Mouse (Mus musculus) MEL (cell line): ENCODE measurements around the gene Leng8. TPM values are rescaled to one million over a fixed set of nuclear protein-coding genes. Genes with fewer than 3 reads are reported as not detected.
A peak's percentile ranks its signal among the peaks of the same experiment; 100 is the strongest.

Experiments used
- DNase-seq: peaks from one replicate; pipeline ENCODE4 v3.0.0; 2011; ENCODE audit warnings: low read depth, low spot score
- H3K27ac ChIP-seq: 2 replicates; pipeline ENCODE4 v1.5.1; 2012; ENCODE audit warnings: low read depth, mild to moderate bottlenecking, control low read depth, low read length, moderate library complexity; ENCODE audit not compliant: control insufficient read depth
- H3K27me3 ChIP-seq, 2 experiments: fragments of 150-350 bp in 1 of 2; sonication (generic) in 1 of 2; 2 replicates each; pipeline ENCODE4 v1.6.1; 2012; ENCODE audit warnings: low read length in 2 of 2, mild to moderate bottlenecking in 2 of 2, improper control_type of control experiment in 1 of 2, moderate library complexity in 1 of 2; ENCODE audit not compliant: insufficient read depth in 2 of 2, control insufficient read depth in 1 of 2
- H3K36me3 ChIP-seq, 2 experiments: 2 replicates each; pipeline ENCODE4 v1.6.1; 2012 to 2014; ENCODE audit warnings: low read length in 2 of 2, improper control_type of control experiment in 1 of 2, inconsistent platforms in 1 of 2, mild to moderate bottlenecking in 1 of 2; ENCODE audit not compliant: insufficient read depth in 2 of 2, control insufficient read depth in 1 of 2
- H3K4me1 ChIP-seq, 2 experiments: fragments of 150-350 bp in 1 of 2; sonication (generic) in 1 of 2; 2 replicates each; pipeline ENCODE4 v1.6.1; 2012; ENCODE audit warnings: low read length in 2 of 2, improper control_type of control experiment in 1 of 2, mild to moderate bottlenecking in 1 of 2; ENCODE audit not compliant: insufficient read depth in 2 of 2, control insufficient read depth in 1 of 2
- H3K4me3 ChIP-seq, 2 experiments: fragments of 150-350 bp in 1 of 2; sonication (generic) in 1 of 2; 2 replicates each; pipeline ENCODE4 v1.5.1; 2012; ENCODE audit warnings: low read depth in 2 of 2, low read length in 2 of 2, mild to moderate bottlenecking in 2 of 2, moderate library complexity in 2 of 2, control low read depth in 1 of 2, improper control_type of control experiment in 1 of 2; ENCODE audit not compliant: control insufficient read depth in 1 of 2, insufficient read depth in 1 of 2
- H3K79me2 ChIP-seq: 2 replicates; pipeline ENCODE4 v1.6.1; 2012; ENCODE audit warnings: mild to moderate bottlenecking, low read length, moderate library complexity; ENCODE audit not compliant: control insufficient read depth, poor library complexity, insufficient read depth
- H3K9ac ChIP-seq: 2 replicates; pipeline ENCODE4 v1.6.1; 2012; ENCODE audit warnings: low read depth, mild to moderate bottlenecking, control low read depth, low read length, moderate library complexity; ENCODE audit not compliant: control insufficient read depth, poor library complexity, severe bottlenecking
- H3K9me3 ChIP-seq: fragments of 150-350 bp; sonication (generic); replicated peaks from 2 replicates; pipeline ENCODE4 v1.6.1; 2012; ENCODE audit warnings: mild to moderate bottlenecking, low read length, improper control_type of control experiment, moderate library complexity; ENCODE audit not compliant: insufficient read depth
- CHD1 ChIP-seq: IDR thresholded peaks from 2 replicates; pipeline ENCODE4 v1.6.1; 2012; ENCODE audit warnings: low read depth, mild to moderate bottlenecking, inconsistent platforms, low read length, improper control_type of control experiment
- CHD2 ChIP-seq: IDR thresholded peaks from 2 replicates; pipeline ENCODE4 v1.6.1; 2011; ENCODE audit warnings: low read length, improper control_type of control experiment
- ELF1 ChIP-seq: IDR thresholded peaks from 2 replicates; pipeline ENCODE4 v1.6.1; 2014; ENCODE audit warnings: low read depth, mild to moderate bottlenecking, inconsistent platforms, low read length, improper control_type of control experiment, moderate library complexity
- KAT2A ChIP-seq: conservative IDR thresholded peaks from 2 replicates; pipeline ENCODE4 v1.6.1; 2012; ENCODE audit warnings: low read depth, low read length, improper control_type of control experiment, inconsistent platforms
- MAX ChIP-seq: IDR thresholded peaks from 2 replicates; pipeline ENCODE4 v1.6.1; 2011; ENCODE audit warnings: low read length, improper control_type of control experiment
- MEF2A ChIP-seq: IDR thresholded peaks from 2 replicates; pipeline ENCODE4 v1.6.1; 2014; ENCODE audit warnings: low read depth, mild to moderate bottlenecking, inconsistent platforms, low read length, improper control_type of control experiment; ENCODE audit not compliant: poor library complexity, insufficient replicate concordance, severe bottlenecking; ENCODE audit errors: extremely low read depth
- MYB ChIP-seq: IDR thresholded peaks from 2 replicates; pipeline ENCODE4 v1.6.1; 2011; ENCODE audit warnings: mild to moderate bottlenecking, low read depth, low read length, improper control_type of control experiment
- NELFE ChIP-seq: IDR thresholded peaks from 2 replicates; pipeline ENCODE4 v1.6.1; 2011; ENCODE audit warnings: low read depth, low read length, improper control_type of control experiment
- POLR2A ChIP-seq, 2 experiments: IDR thresholded peaks; 2 replicates each; pipeline ENCODE4 v1.6.1; 2011 to 2012; ENCODE audit warnings: low read length in 2 of 2, mild to moderate bottlenecking in 2 of 2, control low read depth in 1 of 2, improper control_type of control experiment in 1 of 2, low read depth in 1 of 2, moderate library complexity in 1 of 2; ENCODE audit not compliant: control insufficient read depth in 1 of 2, insufficient read depth in 1 of 2, poor library complexity in 1 of 2
- RAD21 ChIP-seq: IDR thresholded peaks from 2 replicates; pipeline ENCODE4 v1.6.1; 2011; ENCODE audit warnings: mild to moderate bottlenecking, low read depth, low read length, improper control_type of control experiment
- RCOR1 ChIP-seq: IDR thresholded peaks from 2 replicates; pipeline ENCODE4 v1.6.1; 2012; ENCODE audit warnings: low read depth, mild to moderate bottlenecking, inconsistent platforms, low read length, improper control_type of control experiment
- SMC3 ChIP-seq: IDR thresholded peaks from 2 replicates; pipeline ENCODE4 v1.6.1; 2011; ENCODE audit warnings: low read depth, low read length, improper control_type of control experiment
- TAL1 ChIP-seq: IDR thresholded peaks from 2 replicates; pipeline ENCODE4 v1.6.1; 2012; ENCODE audit warnings: mild to moderate bottlenecking, inconsistent platforms, low read length, moderate library complexity, mixed read lengths
- TBP ChIP-seq: IDR thresholded peaks from 2 replicates; pipeline ENCODE4 v1.8.0; 2011; ENCODE audit warnings: low read depth, low read length, improper control_type of control experiment
- USF1 ChIP-seq: IDR thresholded peaks from 2 replicates; pipeline ENCODE4 v1.6.1; 2014; ENCODE audit warnings: low read depth, mild to moderate bottlenecking, inconsistent platforms, low read length, improper control_type of control experiment, moderate library complexity
- USF2 ChIP-seq, 2 experiments: IDR thresholded peaks; 2 replicates each; pipeline ENCODE4 v1.6.1; 2011 to 2012; ENCODE audit warnings: improper control_type of control experiment in 2 of 2, low read length in 2 of 2, borderline replicate concordance in 1 of 2, inconsistent platforms in 1 of 2, low read depth in 1 of 2, mild to moderate bottlenecking in 1 of 2; ENCODE audit not compliant: insufficient read depth in 1 of 2
- ZNF384 ChIP-seq: IDR thresholded peaks from 2 replicates; pipeline ENCODE4 v1.6.1; 2012; ENCODE audit warnings: low read depth, mild to moderate bottlenecking, inconsistent platforms, low read length, improper control_type of control experiment
- polyA plus RNA-seq, 2 experiments: library from polyadenylated mRNA; stranded (reverse) in 1 of 2; unstranded in 1 of 2; fragments of >175 nt in 1 of 2; fragments of >200 nt in 1 of 2; gene quantifications; 2 replicates each; pipeline versions ENCODE4 v1.2.1 to v1.2.4; 2012; ENCODE audit warnings: low replicate concordance in 2 of 2, low read depth in 1 of 2; ENCODE audit not compliant: insufficient read length in 2 of 2, insufficient read depth in 1 of 2, missing spikeins in 1 of 2
- total RNA-seq: library from RNA; depleted of rRNA; stranded (reverse); fragments of 300-350 nt; gene quantifications from 2 replicates; pipeline ENCODE4 v1.2.3, GENCODE M21; 2012

Leng8 gene
- total and polyA plus RNA-seq, 3 experiments, result 28.2 to 89.9 TPM; not detected in 1

DNA sequence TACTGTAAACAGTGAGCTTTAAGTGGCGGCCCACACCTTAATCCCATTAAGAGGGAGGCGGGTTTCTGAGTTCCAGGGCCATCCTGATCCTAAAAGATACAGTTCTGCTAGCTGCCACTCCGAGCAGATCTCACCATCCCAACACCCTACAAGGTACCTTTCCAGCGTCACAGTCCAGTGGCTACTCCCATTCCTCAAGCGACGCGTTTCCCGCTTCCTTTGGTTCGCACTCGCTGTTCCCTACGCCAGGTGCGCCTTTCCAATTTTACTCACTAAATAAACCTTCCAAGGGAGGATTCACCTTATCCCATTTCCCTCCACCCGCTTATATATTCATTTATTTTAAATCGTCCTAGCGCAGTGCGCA is 452 bp upstream of the Leng8 start:
- no peaks in the 10 kb centered on the region for H3K27me3 ChIP-seq
- DNase-seq, result no peak
- H3K79me2 ChIP-seq, result peaks cover 32% of the 10 kb centered on the region
- H3K36me3 ChIP-seq, result peaks cover 1 to 11% of the 10 kb centered on the region in 2 experiments
- peaks cover 0 to 13% of the 10 kb centered on the region in 2 experiments; a peak in 3 of 4 replicates for H3K4me1 ChIP-seq
- peak overlapping the region; percentile 72 for H3K9ac ChIP-seq
- peak overlapping the region; percentile 82 to 88 for H3K4me3 ChIP-seq
- no peaks in the 10 kb centered on the region for H3K9me3 ChIP-seq
- no peak for TF ChIP-seq TAL1
- TF ChIP-seq USF1, result no peak
- TF ChIP-seq ELF1, result no peak
- no peak for TF ChIP-seq NELFE
- TF ChIP-seq RCOR1, result no peak
- no peak for TF ChIP-seq CHD1
- TF ChIP-seq USF2 (IDR thresholded peaks at IDR 0.05; ENCODE audit: borderline replicate concordance in 1 of 2, insufficient read depth in 1 of 2, low read depth in 1 of 2, low read length in 2 of 2), result no peak
- TF ChIP-seq ZNF384, result no peak
- no peak for TF ChIP-seq MYB
- no peak for TF ChIP-seq TBP
- TF ChIP-seq SMC3, result no peak
- H3K27ac ChIP-seq, result peak overlapping the region; percentile 84

- peak overlapping the region; percentile 88 for H3K9ac ChIP-seq
- H3K36me3 ChIP-seq, result peaks cover 5 to 11% of the 10 kb centered on the region in 2 experiments
- 0 out of 2 replicates have a peak overlapping the region, but pooled peaks have one; percentile 1 for H3K27ac ChIP-seq
- peaks cover 0 to 13% of the 10 kb centered on the region in 2 experiments; a peak in 3 of 4 replicates for H3K4me1 ChIP-seq
- TF ChIP-seq RAD21, result no peak
- no peak for TF ChIP-seq CHD2
- TF ChIP-seq MAX, result no peak
- TF ChIP-seq KAT2A, result no peak
- no peak for TF ChIP-seq POLR2A (IDR thresholded peaks at IDR 0.05; ENCODE audit: control insufficient read depth in 1 of 2, insufficient read depth in 1 of 2, low read depth in 1 of 2, low read length in 2 of 2, poor library complexity in 1 of 2)
- TF ChIP-seq ZNF384, result no peak
- TF ChIP-seq MEF2A, result no peak
- TF ChIP-seq ELF1, result no peak
- no peak for TF ChIP-seq MYB
- H3K4me3 ChIP-seq, result peak overlapping the region; percentile 78 to 80
- no peak for DNase-seq
- H3K79me2 ChIP-seq, result peaks cover 32% of the 10 kb centered on the region
- H3K27me3 ChIP-seq, result no peaks in the 10 kb centered on the region
- H3K9me3 ChIP-seq, result no peaks in the 10 kb centered on the region
These were observed 907 bp downstream of the Leng8 start for GRCm38 (mm10) chr7:4137746-4138145.
